Mouse (Mus musculus): ENCODE measurements at regions not wholly inside any gene's neighbourhood (a gene's known extent, or its start where the extent isn't known, plus 50 kb on each side); places are given as distances from the start of the nearest gene placed in this dataset.
A peak's percentile ranks its signal among the peaks of the same experiment; 100 is the strongest.

DNA sequence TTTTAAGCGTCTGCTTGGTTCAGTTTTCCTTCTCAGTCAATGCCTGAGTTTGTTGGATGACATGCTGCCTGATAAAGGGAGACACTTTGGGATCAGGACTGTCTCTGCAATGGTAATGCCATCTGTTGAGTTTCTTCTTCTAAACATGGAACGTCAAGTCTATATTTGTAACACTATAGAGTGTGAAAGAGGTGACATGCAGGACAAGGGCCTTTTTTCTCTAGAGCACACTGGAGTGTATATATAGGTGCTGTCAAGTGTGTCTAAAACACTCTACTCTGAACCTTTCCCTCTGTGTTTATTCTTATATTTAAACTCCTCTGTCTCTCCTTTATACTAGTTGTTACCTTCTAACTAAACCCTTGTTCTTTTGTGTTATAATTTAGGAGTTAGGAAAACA is 299.6 kb downstream of the Epha7 start:
- DNase-seq (ENCODE audit: low spot score): no peak
- no peaks in the 10 kb centered on the region for H3K4me1 ChIP-seq
- no peaks in the 10 kb centered on the region for H3K9me3 ChIP-seq (replicated peaks)
- no peaks in the 10 kb centered on the region for H3K36me3 ChIP-seq
- no peak overlapping the region for H3K4me3 ChIP-seq
- 88% methylated on average over 2 of the region's 2 CpGs for WGBS
- H3K27ac ChIP-seq (replicated peaks): no peak overlapping the region
- H3K27me3 ChIP-seq (ENCODE audit: low read depth, poor library complexity, severe bottlenecking): peaks cover 74% of the 10 kb centered on the region

DNA sequence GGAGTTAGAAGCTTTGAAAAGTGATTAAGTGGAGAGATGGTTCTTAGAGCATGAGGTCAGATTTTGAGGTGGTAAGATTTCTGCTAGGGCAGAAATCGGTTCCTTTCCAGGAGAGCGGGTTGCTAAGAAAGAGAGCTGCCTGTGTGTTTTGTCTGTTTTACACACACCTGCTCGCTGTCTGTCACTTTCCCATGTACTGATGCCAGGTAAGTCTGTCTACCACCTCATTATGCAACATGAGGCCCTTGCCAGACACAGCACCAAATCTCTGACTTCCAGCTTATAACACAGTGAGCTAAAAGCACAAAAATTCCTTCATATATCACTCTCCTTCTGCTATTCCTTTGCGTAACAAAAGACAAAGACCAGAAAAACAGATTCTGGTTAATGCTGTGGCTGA is 304.1 kb downstream of the Epha7 start:
- Histone ChIP-seq H3K9me3 (replicated peaks) (no peaks in the 10 kb centered on the region), H3K4me3 (no peak overlapping the region), H3K36me3 (no peaks in the 10 kb centered on the region), H3K27ac (replicated peaks) (no peak overlapping the region), H3K4me1 (peaks cover 29% of the 10 kb centered on the region), H3K27me3 (ENCODE audit: low read depth, poor library complexity, severe bottlenecking) (peaks cover 76% of the 10 kb centered on the region)
- no peak for DNase-seq (ENCODE audit: low spot score)
- WGBS: 93% methylated on average over 4 of the region's 4 CpGs

DNA sequence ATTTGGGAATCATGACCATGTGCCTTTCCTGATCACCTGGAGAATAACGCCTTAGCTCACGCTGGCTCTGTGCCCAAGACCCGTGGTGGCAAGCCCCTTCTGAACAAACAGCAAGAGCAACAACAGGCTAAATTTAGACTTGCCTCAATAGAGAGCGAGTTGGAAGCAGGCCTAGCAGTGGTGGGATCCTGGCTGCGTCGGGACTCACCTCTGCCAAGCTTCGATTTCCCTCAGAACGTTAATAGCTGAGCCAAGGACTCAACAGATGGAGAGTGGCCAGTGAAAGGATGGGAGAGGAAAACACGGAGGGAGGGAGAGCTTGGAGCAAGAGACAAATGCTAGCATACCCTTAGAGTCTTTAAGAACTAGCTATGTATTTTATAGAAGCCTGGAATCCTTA is 305.0 kb downstream of the Epha7 start:
- H3K4me3 ChIP-seq: no peak overlapping the region
- peak overlapping the region; percentile 33; the same call in 1 of the 2 replicates for H3K27ac ChIP-seq (replicated peaks)
- 69% methylated on average over 9 of the region's 9 CpGs for WGBS
- peaks cover 78% of the 10 kb centered on the region for H3K27me3 ChIP-seq (ENCODE audit: low read depth, poor library complexity, severe bottlenecking)
- no peaks in the 10 kb centered on the region for H3K36me3 ChIP-seq
- H3K4me1 ChIP-seq: peaks cover 29% of the 10 kb centered on the region
- no peaks in the 10 kb centered on the region for H3K9me3 ChIP-seq (replicated peaks)
- peak; percentile 19 for DNase-seq (ENCODE audit: low spot score)

DNA sequence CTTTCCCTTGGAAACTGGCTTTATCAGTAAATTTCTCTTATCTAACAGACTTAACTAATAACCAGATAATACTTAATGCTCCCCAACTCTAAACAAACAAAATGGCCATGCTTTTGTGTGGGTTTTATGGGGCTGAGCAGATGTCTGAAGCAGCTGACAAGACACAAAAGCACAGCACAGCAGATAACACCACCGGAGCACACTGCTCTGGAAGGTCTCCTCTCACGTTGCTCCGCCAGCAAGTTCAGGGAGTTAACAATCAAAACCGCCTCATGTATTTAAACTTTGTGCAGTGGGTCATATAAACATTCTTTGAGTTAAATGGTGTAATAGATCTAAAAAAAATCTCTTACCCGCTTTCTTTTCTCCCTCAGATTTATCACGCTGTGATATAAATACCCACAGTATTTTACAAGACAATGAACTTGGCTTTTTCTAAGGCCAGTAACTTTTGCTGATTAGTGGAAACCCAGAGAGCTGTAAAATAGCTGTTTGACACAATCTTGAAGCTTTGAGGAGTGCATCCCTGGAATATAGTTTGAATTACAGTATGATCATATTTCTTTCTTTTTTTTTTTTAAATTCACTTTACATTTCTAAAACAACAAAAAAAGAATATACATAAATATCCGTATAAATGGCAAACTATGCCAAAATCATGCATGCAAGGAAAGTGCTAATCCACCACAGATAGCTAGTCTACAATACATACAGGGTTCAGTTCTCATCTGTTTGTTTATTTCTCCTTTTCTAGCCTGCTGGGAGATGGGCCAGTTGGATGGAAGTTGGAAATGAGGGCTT is 305.9 kb downstream of the Epha7 start:
- H3K9me3 ChIP-seq (replicated peaks): no peaks in the 10 kb centered on the region
- 25% methylated on average over 7 of the region's 7 CpGs for WGBS
- DNase-seq (ENCODE audit: low spot score): no peak

DNA sequence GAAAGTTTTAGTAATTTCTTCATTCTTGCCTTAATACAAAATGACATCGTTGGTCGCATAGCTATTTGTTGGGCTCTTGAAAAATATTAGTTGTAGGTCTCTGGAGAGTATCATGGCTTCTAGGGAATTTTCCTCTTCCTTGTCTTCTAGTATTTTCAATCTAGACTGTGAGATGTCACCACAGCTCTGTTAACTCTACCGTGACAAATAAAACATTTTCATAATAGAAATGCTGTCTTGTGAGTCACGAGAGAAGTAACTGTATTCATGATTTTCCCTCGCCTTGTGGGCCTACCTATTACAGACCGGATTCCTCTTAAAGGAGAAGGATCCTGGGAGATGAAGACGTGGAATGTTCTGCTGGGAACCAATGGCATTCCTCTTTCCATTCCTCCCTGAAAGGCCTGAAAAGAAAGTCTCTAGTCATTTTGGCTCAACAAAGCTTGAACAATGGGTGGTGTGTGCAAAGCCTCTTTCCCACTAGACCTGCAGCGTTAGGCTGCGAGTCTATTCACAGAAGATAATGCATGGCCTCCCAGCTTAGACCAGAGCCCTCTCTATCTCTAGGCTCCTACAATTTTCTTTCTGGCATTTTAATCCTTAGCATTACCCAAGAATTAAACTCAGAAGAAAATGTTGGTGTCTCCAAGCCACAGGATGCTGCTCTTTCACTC is 306.7 kb downstream of the Epha7 start:
- WGBS: 31% methylated on average over 9 of the region's 9 CpGs
- H3K27me3 ChIP-seq (ENCODE audit: low read depth, poor library complexity, severe bottlenecking): peaks cover 78% of the 10 kb centered on the region
- peak; percentile 70 for DNase-seq (ENCODE audit: low spot score)

More for the DNA sequence above, 305.9 kb downstream of the Epha7 start:
- H3K4me3 ChIP-seq: no peak overlapping the region
- H3K27me3 ChIP-seq (ENCODE audit: low read depth, poor library complexity, severe bottlenecking): peaks cover 78% of the 10 kb centered on the region
- H3K4me1 ChIP-seq: peaks cover 29% of the 10 kb centered on the region
- no peaks in the 10 kb centered on the region for H3K36me3 ChIP-seq
- peak overlapping the region; percentile 63; the same call in 1 of the 2 replicates for H3K27ac ChIP-seq (replicated peaks)

DNA sequence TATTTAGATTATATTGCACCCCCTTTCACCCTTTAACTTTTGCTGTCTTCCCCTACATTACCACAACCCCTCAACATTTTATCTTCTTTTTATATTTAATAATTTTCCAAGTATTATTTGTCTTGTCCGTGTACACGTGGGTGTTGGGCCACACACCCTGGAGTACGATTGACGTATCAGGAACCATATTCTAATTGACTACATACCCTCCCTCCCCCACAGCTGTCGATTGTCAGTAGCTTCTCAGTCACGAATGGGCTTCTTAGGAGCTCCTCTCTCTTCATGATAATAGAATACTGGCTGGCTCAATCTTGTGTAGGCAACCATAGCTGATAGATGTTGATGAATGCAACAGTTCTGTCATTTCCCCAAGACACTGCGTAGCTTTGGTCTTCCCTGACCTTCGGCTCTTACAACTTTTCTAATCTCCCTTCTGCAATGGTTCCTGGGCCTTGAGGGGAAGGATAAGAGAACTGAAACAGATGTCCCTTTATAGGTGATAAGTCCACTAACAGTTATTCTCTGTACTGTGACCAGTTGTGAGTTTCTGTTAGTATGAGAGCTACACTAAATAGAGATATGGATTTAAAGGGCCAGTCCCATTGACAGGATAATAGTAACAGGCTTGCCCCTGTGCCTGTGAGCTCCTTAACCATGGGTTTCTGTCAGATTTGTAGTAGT is 310.9 kb downstream of the Epha7 start:
- H3K9me3 ChIP-seq (replicated peaks): no peaks in the 10 kb centered on the region
- H3K27ac ChIP-seq (replicated peaks): no peak overlapping the region
- no peaks in the 10 kb centered on the region for H3K36me3 ChIP-seq
- no peak overlapping the region for H3K4me3 ChIP-seq
- H3K27me3 ChIP-seq (ENCODE audit: low read depth, poor library complexity, severe bottlenecking): peaks cover 81% of the 10 kb centered on the region
- H3K4me1 ChIP-seq: peaks cover 17% of the 10 kb centered on the region
- no peak for DNase-seq (ENCODE audit: low spot score)
- WGBS: 90% methylated on average over 8 of the region's 8 CpGs

More for the DNA sequence above, 306.7 kb downstream of the Epha7 start:
- Histone ChIP-seq H3K9me3 (replicated peaks) (no peaks in the 10 kb centered on the region), H3K27ac (replicated peaks) (peak overlapping the region; percentile 63), H3K4me1 (peaks cover 29% of the 10 kb centered on the region), H3K4me3 (no peak overlapping the region), H3K36me3 (no peaks in the 10 kb centered on the region)

DNA sequence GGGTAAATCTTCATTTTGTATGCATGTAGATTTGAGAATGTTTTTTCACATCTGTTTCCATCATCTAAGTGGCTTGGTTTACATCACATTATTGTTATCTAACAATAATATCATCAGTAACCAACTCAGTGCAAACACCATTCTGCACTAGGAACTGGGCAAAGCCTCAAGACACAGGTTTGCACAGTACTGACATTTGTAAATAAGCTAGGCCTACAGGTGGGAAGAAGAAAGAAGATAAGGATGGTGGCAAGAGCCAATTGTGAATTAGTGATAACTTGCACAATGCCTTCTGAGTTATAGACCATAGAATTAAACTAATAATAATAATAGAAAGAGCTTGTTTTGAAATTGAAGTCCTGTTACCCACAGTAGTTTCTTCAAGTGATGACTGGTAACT is 317.6 kb downstream of the Epha7 start:
- no peaks in the 10 kb centered on the region for H3K9me3 ChIP-seq (replicated peaks)
- peaks cover 15% of the 10 kb centered on the region for H3K4me1 ChIP-seq
- H3K27ac ChIP-seq (replicated peaks): no peak overlapping the region
- H3K27me3 ChIP-seq (ENCODE audit: low read depth, poor library complexity, severe bottlenecking): peaks cover 95% of the 10 kb centered on the region
- DNase-seq (ENCODE audit: low spot score): no peak
- no peak overlapping the region for H3K4me3 ChIP-seq
- H3K36me3 ChIP-seq: no peaks in the 10 kb centered on the region

DNA sequence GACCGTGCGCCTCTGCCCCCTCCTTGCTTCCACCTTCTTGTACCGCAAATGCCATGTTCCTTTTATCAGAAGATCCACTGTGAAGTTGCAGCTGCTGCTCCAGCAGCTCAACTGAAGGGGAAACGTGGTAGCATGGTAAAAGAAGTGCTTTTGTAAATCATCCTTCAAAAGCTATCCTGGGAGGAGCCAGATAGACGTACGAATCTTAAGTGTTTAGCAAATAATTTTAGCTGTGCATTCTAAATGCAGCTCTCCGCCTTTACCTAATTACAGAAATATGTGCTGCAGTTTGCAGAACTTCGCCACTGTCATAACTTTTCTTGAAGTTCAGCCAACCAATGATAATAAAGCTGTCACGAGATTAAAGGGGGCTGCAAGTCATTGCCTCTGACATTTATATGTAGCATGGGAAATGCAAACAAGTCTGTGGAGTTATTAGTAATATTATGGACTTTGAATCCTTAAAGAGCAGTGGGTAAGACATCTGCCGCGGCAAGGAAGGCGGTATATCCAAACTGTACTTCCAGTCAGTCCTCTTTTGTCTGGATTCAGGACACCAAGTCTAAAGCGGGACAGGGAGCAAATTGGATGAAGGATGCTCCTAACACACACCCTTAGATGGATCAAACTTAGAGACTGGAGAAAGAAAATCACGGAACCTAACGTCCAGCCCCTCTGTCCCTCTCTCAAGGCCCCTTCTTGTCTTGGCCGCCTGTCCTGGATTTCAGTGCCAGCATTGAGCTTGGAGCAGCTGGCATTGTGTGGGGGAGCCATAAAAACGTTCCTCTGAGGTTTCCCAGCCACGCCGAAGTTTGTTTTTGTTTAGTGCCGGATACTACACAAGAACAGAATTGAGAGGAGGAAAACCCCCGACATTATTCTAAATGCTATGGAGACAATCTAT is 320.7 kb downstream of the Epha7 start:
- H3K9me3 ChIP-seq (replicated peaks): no peaks in the 10 kb centered on the region
- no peaks in the 10 kb centered on the region for H3K36me3 ChIP-seq
- peaks cover 84% of the 10 kb centered on the region for H3K27me3 ChIP-seq (ENCODE audit: low read depth, poor library complexity, severe bottlenecking)
- WGBS: 77% methylated on average over 21 of the region's 21 CpGs
- DNase-seq (ENCODE audit: low spot score): no peak
- no peak overlapping the region for H3K27ac ChIP-seq (replicated peaks)
- peaks cover 25% of the 10 kb centered on the region for H3K4me1 ChIP-seq
- H3K4me3 ChIP-seq: no peak overlapping the region

DNA sequence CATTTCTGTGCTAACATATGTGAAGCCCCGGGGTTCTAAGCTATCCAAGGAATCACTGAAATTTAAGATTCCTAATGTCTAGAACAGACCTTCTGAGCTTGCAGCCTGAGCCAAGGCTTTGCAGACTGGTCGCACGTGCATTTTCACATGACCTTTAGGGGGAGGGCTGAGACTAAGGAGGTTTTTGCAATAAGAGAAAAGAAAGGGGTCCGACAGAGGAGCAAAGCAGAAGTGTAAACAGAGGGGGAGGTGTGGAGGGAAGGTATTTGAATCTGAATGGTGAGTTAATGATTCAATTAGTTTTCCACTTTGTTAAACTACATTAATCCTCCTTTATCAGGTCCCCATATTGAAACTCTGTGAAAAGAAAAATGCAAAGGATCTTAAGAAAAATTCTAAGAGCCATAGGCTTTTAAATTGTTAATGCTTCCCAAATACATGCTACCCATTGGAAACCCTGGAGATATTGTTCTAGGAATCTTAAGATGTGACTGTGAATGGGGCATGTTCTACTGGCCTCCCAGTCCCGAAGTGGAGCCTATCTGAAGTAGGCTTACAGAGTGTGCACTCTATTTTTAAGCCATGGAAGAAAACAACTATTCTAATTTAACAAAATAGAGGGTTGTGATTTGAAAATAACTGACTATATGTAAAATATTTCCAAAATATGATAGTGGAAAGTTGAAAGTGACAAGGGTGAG is 322.9 kb downstream of the Epha7 start:
- Histone ChIP-seq H3K4me1 (peaks cover 25% of the 10 kb centered on the region), H3K36me3 (no peaks in the 10 kb centered on the region), H3K27me3 (ENCODE audit: low read depth, poor library complexity, severe bottlenecking) (peaks cover 85% of the 10 kb centered on the region), H3K27ac (replicated peaks) (no peak overlapping the region), H3K9me3 (replicated peaks) (no peaks in the 10 kb centered on the region), H3K4me3 (no peak overlapping the region)
- DNase-seq (ENCODE audit: low spot score): peak; percentile 34
- 5% methylated on average over 5 of the region's 5 CpGs for WGBS

DNA sequence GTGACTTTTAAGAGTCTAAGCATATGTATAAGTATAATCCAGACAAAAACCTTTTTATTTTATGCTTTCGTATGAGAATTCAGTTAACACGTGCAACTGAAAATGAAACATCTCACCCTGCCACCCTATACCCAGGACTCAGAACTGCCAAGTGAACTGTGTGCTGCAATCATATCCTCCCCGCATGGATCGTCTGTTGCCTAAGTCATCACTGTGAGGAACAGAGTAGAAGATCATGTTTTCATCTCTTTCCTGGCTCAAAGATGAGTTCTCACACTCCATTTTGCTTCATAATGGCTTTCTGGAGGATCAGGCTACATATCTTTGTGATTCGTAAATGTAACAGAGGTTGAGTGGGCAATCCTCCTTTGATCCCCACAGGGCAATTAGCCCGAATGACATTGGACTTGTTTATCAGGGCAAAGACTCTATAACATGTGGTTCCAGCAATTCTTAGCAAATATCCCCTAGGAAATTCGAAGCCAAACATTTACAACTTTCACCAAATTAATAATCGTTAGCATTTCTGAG is 325.9 kb downstream of the Epha7 start:
- no peak for DNase-seq (ENCODE audit: low spot score)
- no peaks in the 10 kb centered on the region for H3K36me3 ChIP-seq
- peaks cover 20% of the 10 kb centered on the region for H3K4me1 ChIP-seq
- 86% methylated on average over 8 of the region's 8 CpGs for WGBS
- H3K27me3 ChIP-seq (ENCODE audit: low read depth, poor library complexity, severe bottlenecking): peaks cover 57% of the 10 kb centered on the region
- H3K4me3 ChIP-seq: no peak overlapping the region
- H3K27ac ChIP-seq (replicated peaks): no peak overlapping the region
- H3K9me3 ChIP-seq (replicated peaks): no peaks in the 10 kb centered on the region

DNA sequence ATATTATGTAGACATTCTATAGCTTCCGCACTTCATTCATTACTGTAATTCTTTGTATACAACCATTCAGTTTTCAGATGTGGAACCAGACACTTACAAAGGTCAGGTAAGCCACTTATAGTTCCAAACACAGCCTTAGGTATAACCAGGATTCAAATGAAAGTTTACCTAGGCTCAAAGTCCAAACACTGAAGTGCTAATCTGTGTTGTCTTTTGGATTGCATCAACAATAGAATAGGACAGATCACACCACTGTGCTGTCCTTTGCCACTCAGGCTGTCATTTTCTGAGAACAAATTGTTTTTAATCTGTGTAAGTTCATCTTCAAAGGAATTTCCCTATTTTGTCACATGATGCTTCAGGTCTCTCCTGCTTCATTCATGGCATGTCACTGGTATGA is 330.5 kb downstream of the Epha7 start:
- Histone ChIP-seq H3K4me1 (no peaks in the 10 kb centered on the region), H3K9me3 (replicated peaks) (no peaks in the 10 kb centered on the region), H3K4me3 (no peak overlapping the region), H3K27ac (replicated peaks) (no peak overlapping the region), H3K27me3 (ENCODE audit: low read depth, poor library complexity, severe bottlenecking) (peaks cover 23% of the 10 kb centered on the region), H3K36me3 (no peaks in the 10 kb centered on the region)
- 98% methylated on average over 1 of the region's 1 CpGs for WGBS
- DNase-seq (ENCODE audit: low spot score): no peak

Data from midbrain, embryonic 10.5 days (tissue).